Mouse (Mus musculus): ENCODE results near the gene Tmem86b.

DNA sequence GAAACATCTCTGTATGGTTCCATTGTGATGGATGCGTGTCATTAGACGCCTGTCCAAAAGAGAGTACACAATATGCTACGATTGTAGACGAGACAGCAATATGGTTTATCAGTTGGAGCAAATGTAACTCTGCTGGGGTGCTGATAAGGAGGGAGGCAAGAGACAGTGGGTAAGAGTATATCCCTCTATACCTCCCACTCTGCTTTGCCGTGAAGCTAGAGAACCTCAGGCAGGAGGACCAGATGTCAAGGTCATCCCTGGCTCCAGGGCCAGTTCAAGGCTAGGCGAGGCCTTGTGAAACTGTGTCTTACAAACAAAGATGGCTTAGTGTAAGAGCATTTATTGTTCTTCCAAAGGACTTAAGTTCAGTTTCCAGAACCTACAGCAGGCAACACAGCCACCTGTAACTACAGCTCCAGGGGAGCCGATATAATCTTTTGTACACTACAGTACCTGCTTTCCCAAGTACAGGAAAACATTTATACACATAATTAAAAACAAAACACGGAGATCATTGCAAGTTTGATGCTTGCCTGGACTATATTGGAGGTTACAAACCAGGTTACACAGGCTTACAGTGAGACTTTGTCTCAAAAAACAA lies 39.5 kb upstream of the Tmem86b start:
- TF ChIP-seq POLR2A (IDR thresholded peaks at IDR 0.05; ENCODE audit: borderline replicate concordance, control insufficient read depth, low read depth, low read length) (no peak), CTCF (IDR thresholded peaks at IDR 0.05; ENCODE audit: control insufficient read depth, insufficient read depth, low read length) (no peak)
